Mouse (Mus musculus): Measurements from ENCODE around the gene Rplp1. TPM values are rescaled to one million over a fixed set of nuclear protein-coding genes. Genes with fewer than 3 reads are reported as not detected.

Gene Rplp1
- polyA plus RNA-seq, 1 experiment from 2014 or later = 1,981 TPM

GRCm38 (mm10) chr9:61895014-61895413 is 19.3 kb downstream of the Rplp1 start:
- Histone ChIP-seq H3K4me3 (ENCODE audit: low read depth, low read length) (no peak overlapping the region), H3K4me2 (ENCODE audit: low read length) (no peak overlapping the region), H3K4me1 (replicated peaks; ENCODE audit: control insufficient read depth, insufficient read depth, low read length) (no peaks in the 10 kb centered on the region; the same call in 1 of the 2 replicates), H3K27ac (ENCODE audit: low read depth) (no peak overlapping the region), H3K36me3 (ENCODE audit: control insufficient read depth, insufficient read depth, low read length) (no peaks in the 10 kb centered on the region), H3K27me3 (replicated peaks; ENCODE audit: control insufficient read depth, insufficient read depth, low read length) (no peaks in the 10 kb centered on the region; the same call in 1 of the 2 replicates), H3K9me3 (ENCODE audit: control insufficient read depth, low read length) (no peaks in the 10 kb centered on the region), H3K9ac (ENCODE audit: low read length) (no peak overlapping the region)
- DNase-seq (ENCODE audit: low spot score) (no peak), ATAC-seq (replicated peaks; ENCODE audit: low FRiP score, low TSS enrichment, low read depth) (no peak)
- 40% methylated on average over 8 of the region's 8 CpGs for WGBS

- Histone ChIP-seq H3K9me3 (ENCODE audit: control insufficient read depth, low read length) (no peaks in the 10 kb centered on the region), H3K4me2 (ENCODE audit: low read length) (no peak overlapping the region), H3K27ac (ENCODE audit: low read depth) (no peak overlapping the region), H3K4me3 (ENCODE audit: low read depth, low read length) (no peak overlapping the region), H3K9ac (ENCODE audit: low read length) (no peak overlapping the region), H3K27me3 (replicated peaks; ENCODE audit: control insufficient read depth, insufficient read depth, low read length) (no peaks in the 10 kb centered on the region), H3K4me1 (replicated peaks; ENCODE audit: control insufficient read depth, insufficient read depth, low read length) (no peaks in the 10 kb centered on the region; the same call in 1 of the 2 replicates), H3K36me3 (ENCODE audit: control insufficient read depth, insufficient read depth, low read length) (no peaks in the 10 kb centered on the region)
- 64% methylated on average over 8 of the region's 8 CpGs for WGBS
- DNase-seq (ENCODE audit: low spot score) (no peak), ATAC-seq (replicated peaks; ENCODE audit: low FRiP score, low TSS enrichment, low read depth) (no peak)
Measured at GRCm38 (mm10) chr9:61889855-61890254, 24.5 kb downstream of the Rplp1 start.

- DNase-seq (ENCODE audit: low spot score) (no peak), ATAC-seq (replicated peaks; ENCODE audit: low FRiP score, low TSS enrichment, low read depth) (no peak)
- H3K9ac ChIP-seq (ENCODE audit: low read length) = no peak overlapping the region
- no peaks in the 10 kb centered on the region for H3K27me3 ChIP-seq (replicated peaks; ENCODE audit: control insufficient read depth, insufficient read depth, low read length)
- 51% methylated on average over 11 of the region's 11 CpGs for WGBS
- no peaks in the 10 kb centered on the region for H3K9me3 ChIP-seq (ENCODE audit: control insufficient read depth, low read length)
- no peaks in the 10 kb centered on the region for H3K36me3 ChIP-seq (ENCODE audit: control insufficient read depth, insufficient read depth, low read length)
- no peak overlapping the region for H3K4me3 ChIP-seq (ENCODE audit: low read depth, low read length)
- H3K4me1 ChIP-seq (replicated peaks; ENCODE audit: control insufficient read depth, insufficient read depth, low read length) = no peaks in the 10 kb centered on the region; the same call in 1 of the 2 replicates
- H3K4me2 ChIP-seq (ENCODE audit: low read length) = no peak overlapping the region
- H3K27ac ChIP-seq (ENCODE audit: low read depth) = no peak overlapping the region
Measured at GRCm38 (mm10) chr9:61887661-61888379, 26.5 kb downstream of the Rplp1 start.

GRCm38 (mm10) chr9:61885964-61886363 is 28.4 kb downstream of the Rplp1 start:
- H3K36me3 ChIP-seq (ENCODE audit: control insufficient read depth, insufficient read depth, low read length) = no peaks in the 10 kb centered on the region
- H3K9me3 ChIP-seq (ENCODE audit: control insufficient read depth, low read length) = no peaks in the 10 kb centered on the region
- H3K27me3 ChIP-seq (replicated peaks; ENCODE audit: control insufficient read depth, insufficient read depth, low read length) = no peaks in the 10 kb centered on the region
- no peak overlapping the region for H3K27ac ChIP-seq (ENCODE audit: low read depth)
- no peak for ATAC-seq (replicated peaks; ENCODE audit: low FRiP score, low TSS enrichment, low read depth)
- WGBS = 85% methylated on average over 7 of the region's 7 CpGs
- no peak overlapping the region for H3K4me2 ChIP-seq (ENCODE audit: low read length)
- no peak overlapping the region for H3K4me3 ChIP-seq (ENCODE audit: low read depth, low read length)
- H3K9ac ChIP-seq (ENCODE audit: low read length) = no peak overlapping the region
- no peak for DNase-seq (ENCODE audit: low spot score)
- H3K4me1 ChIP-seq (replicated peaks; ENCODE audit: control insufficient read depth, insufficient read depth, low read length) = no peaks in the 10 kb centered on the region; the same call in 1 of the 2 replicates

- Histone ChIP-seq H3K36me3 (ENCODE audit: control insufficient read depth, insufficient read depth, low read length) (no peaks in the 10 kb centered on the region), H3K9ac (ENCODE audit: low read length) (no peak overlapping the region), H3K9me3 (ENCODE audit: control insufficient read depth, low read length) (no peaks in the 10 kb centered on the region), H3K4me2 (ENCODE audit: low read length) (no peak overlapping the region), H3K4me1 (replicated peaks; ENCODE audit: control insufficient read depth, insufficient read depth, low read length) (no peaks in the 10 kb centered on the region; the same call in 1 of the 2 replicates), H3K4me3 (ENCODE audit: low read depth, low read length) (no peak overlapping the region), H3K27ac (ENCODE audit: low read depth) (no peak overlapping the region), H3K27me3 (replicated peaks; ENCODE audit: control insufficient read depth, insufficient read depth, low read length) (no peaks in the 10 kb centered on the region)
- 70% methylated on average over 13 of the region's 13 CpGs for WGBS
- DNase-seq (ENCODE audit: low spot score) (no peak), ATAC-seq (replicated peaks; ENCODE audit: low FRiP score, low TSS enrichment, low read depth) (no peak)
Measured at GRCm38 (mm10) chr9:61884936-61885335, 29.4 kb downstream of the Rplp1 start.

GRCm38 (mm10) chr9:61884375-61884774 is 30.0 kb downstream of the Rplp1 start:
- Histone ChIP-seq H3K4me3 (ENCODE audit: low read depth, low read length) (no peak overlapping the region), H3K9ac (ENCODE audit: low read length) (no peak overlapping the region), H3K4me2 (ENCODE audit: low read length) (no peak overlapping the region), H3K9me3 (ENCODE audit: control insufficient read depth, low read length) (no peaks in the 10 kb centered on the region), H3K36me3 (ENCODE audit: control insufficient read depth, insufficient read depth, low read length) (no peaks in the 10 kb centered on the region), H3K4me1 (replicated peaks; ENCODE audit: control insufficient read depth, insufficient read depth, low read length) (no peaks in the 10 kb centered on the region), H3K27ac (ENCODE audit: low read depth) (no peak overlapping the region), H3K27me3 (replicated peaks; ENCODE audit: control insufficient read depth, insufficient read depth, low read length) (no peaks in the 10 kb centered on the region)
- WGBS = 86% methylated on average over 7 of the region's 7 CpGs
- ATAC-seq (replicated peaks; ENCODE audit: low FRiP score, low TSS enrichment, low read depth) (no peak), DNase-seq (ENCODE audit: low spot score) (no peak)

- Histone ChIP-seq H3K4me1 (replicated peaks; ENCODE audit: control insufficient read depth, insufficient read depth, low read length) (0 out of 2 replicates have a peak, but pooled peaks cover 5% of the 10 kb centered on the region), H3K27ac (ENCODE audit: low read depth) (no peak overlapping the region), H3K27me3 (replicated peaks; ENCODE audit: control insufficient read depth, insufficient read depth, low read length) (peaks cover 2% of the 10 kb centered on the region; the same call in 1 of the 2 replicates), H3K9ac (ENCODE audit: low read length) (no peak overlapping the region), H3K36me3 (ENCODE audit: control insufficient read depth, insufficient read depth, low read length) (no peaks in the 10 kb centered on the region), H3K4me2 (ENCODE audit: low read length) (no peak overlapping the region), H3K4me3 (ENCODE audit: low read depth, low read length) (no peak overlapping the region), H3K9me3 (ENCODE audit: control insufficient read depth, low read length) (no peaks in the 10 kb centered on the region)
- 72% methylated on average over 3 of the region's 3 CpGs for WGBS
- DNase-seq (ENCODE audit: low spot score) (no peak), ATAC-seq (replicated peaks; ENCODE audit: low FRiP score, low TSS enrichment, low read depth) (no peak)
Measured at GRCm38 (mm10) chr9:61882179-61882578, 32.2 kb downstream of the Rplp1 start.

GRCm38 (mm10) chr9:61878889-61879288 is 35.5 kb downstream of the Rplp1 start:
- DNase-seq (ENCODE audit: low spot score) = peak; percentile 85
- Histone ChIP-seq H3K4me2 (ENCODE audit: low read length) (no peak overlapping the region), H3K27ac (ENCODE audit: low read depth) (no peak overlapping the region), H3K36me3 (ENCODE audit: control insufficient read depth, insufficient read depth, low read length) (no peaks in the 10 kb centered on the region), H3K4me1 (replicated peaks; ENCODE audit: control insufficient read depth, insufficient read depth, low read length) (0 out of 2 replicates have a peak, but pooled peaks cover 5% of the 10 kb centered on the region), H3K4me3 (ENCODE audit: low read depth, low read length) (no peak overlapping the region), H3K9ac (ENCODE audit: low read length) (no peak overlapping the region), H3K9me3 (ENCODE audit: control insufficient read depth, low read length) (no peaks in the 10 kb centered on the region), H3K27me3 (replicated peaks; ENCODE audit: control insufficient read depth, insufficient read depth, low read length) (peaks cover 2% of the 10 kb centered on the region; the same call in 1 of the 2 replicates)
- ATAC-seq (replicated peaks; ENCODE audit: low FRiP score, low TSS enrichment, low read depth) = 0 out of 2 replicates have a peak, but pooled peaks have one; percentile 47
- 27% methylated on average over 2 of the region's 2 CpGs for WGBS

All from intestine, embryonic 14.5 days (tissue).